11 mouse cellular contexts compared by ENCODE assay signal in the genomic region with DNA sequence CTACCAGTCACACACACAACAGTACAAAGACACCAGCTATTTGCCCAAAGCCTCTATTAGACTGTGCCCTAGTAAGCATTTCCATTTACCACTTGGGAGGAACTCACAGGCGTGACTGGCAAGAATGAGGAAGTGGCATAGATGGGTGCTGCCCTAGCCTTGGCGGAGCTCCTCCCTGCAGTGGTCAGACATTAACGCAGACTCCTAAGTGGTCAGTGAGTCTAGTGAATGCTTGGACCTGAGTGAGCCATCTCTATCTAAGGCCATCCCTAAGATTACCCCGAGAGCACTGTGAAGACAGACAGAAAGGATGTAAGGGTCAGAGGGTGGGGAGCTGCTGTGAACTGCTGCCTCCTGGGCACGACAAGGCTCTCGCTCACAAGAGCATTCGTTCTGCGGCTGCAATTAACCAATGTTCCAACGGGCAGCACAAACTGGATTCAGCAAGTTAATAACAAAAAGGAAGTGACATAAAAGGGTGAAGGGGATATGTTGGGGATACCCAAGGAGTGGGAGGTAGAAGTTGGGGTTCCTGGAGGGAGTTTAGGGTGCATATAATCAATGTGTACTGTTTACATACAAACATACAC.
DNase-seq lines count a peak whose midpoint lies in the region; ATAC-seq and TF ChIP-seq lines count a peak whose summit lies in the region.
"Had no signal": no experiment of that assay in that cellular context is flagged by ENCODE, and none has a peak within 500 bp of the region (broad histone marks: within the 10 kb centered on the region; RNA-seq: fewer than 3 reads in every experiment).

No protein-coding gene starts in this region.

- no peak overlapping the region for H3K9ac ChIP-seq in hindbrain, embryonic 12.5 days
- H3K9ac ChIP-seq in MEL (ENCODE audit: control insufficient read depth, low read depth, low read length, poor library complexity, severe bottlenecking), result peak overlapping the region; percentile 58; the same call in 1 of the 2 replicates
- no peak overlapping the region for H3K9ac ChIP-seq in kidney, embryonic 15.5 days
- H3K9ac ChIP-seq: midbrain, embryonic 12.5 days had no signal

- no peak for TF ChIP-seq CTCF in MEL (IDR thresholded peaks at IDR 0.05 in 2 of 3, conservative IDR thresholded peaks at IDR 0.05 in 1 of 3; ENCODE audit: control insufficient read depth in 1 of 3, insufficient read depth in 1 of 3, low read depth in 2 of 3, low read length in 3 of 3, poor library complexity in 1 of 3, severe bottlenecking in 1 of 3)

- no peak for TF ChIP-seq RAD21 in MEL (IDR thresholded peaks at IDR 0.05; ENCODE audit: low read depth, low read length)

- no peak for TF ChIP-seq POLR2A in MEL (IDR thresholded peaks at IDR 0.05; ENCODE audit: control insufficient read depth in 1 of 2, insufficient read depth in 1 of 2, low read depth in 1 of 2, low read length in 2 of 2, poor library complexity in 1 of 2)

- peak in 1 of 2 experiments; percentile 22; a peak in 1 of 4 replicates for TF ChIP-seq EP300 in MEL (IDR thresholded peaks at IDR 0.05; ENCODE audit: low read depth in 1 of 2, low read length in 2 of 2)

- H3K27me3 ChIP-seq in hindbrain, embryonic 12.5 days, result no peaks in the 10 kb centered on the region
- no peaks in the 10 kb centered on the region for H3K27me3 ChIP-seq in hindbrain, embryonic 10.5 days (ENCODE audit: insufficient read depth, poor library complexity, severe bottlenecking)
- no peaks in the 10 kb centered on the region for H3K27me3 ChIP-seq in MEL (ENCODE audit: control insufficient read depth in 1 of 2, insufficient read depth in 2 of 2, low read length in 2 of 2)
- H3K27me3 ChIP-seq in kidney, embryonic 15.5 days, result no peaks in the 10 kb centered on the region
- H3K27me3 ChIP-seq: midbrain, embryonic 12.5 days had no signal

- DNase-seq in hindbrain, embryonic 10.5 days (ENCODE audit: low spot score), result no peak
- DNase-seq in MEL (ENCODE audit: low read depth, low spot score), result peak; percentile 75
- DNase-seq in cerebellum, adult 11-12 months, result no peak
- DNase-seq in testis, postnatal 10 days (ENCODE audit: low spot score), result no peak
- DNase-seq in right cerebral cortex, adult 18-20 months, result no peak

- H3K4me3 ChIP-seq in hindbrain, embryonic 12.5 days, result no peak overlapping the region
- H3K4me3 ChIP-seq in hindbrain, embryonic 10.5 days, result no peak overlapping the region
- H3K4me3 ChIP-seq in MEL (ENCODE audit: control insufficient read depth in 1 of 2, insufficient read depth in 1 of 2, low read depth in 2 of 2, low read length in 2 of 2), result peak overlapping the region; percentile 30 to 32
- no peak overlapping the region for H3K4me3 ChIP-seq in kidney, embryonic 15.5 days (replicated peaks)
- H3K4me3 ChIP-seq: heart, adult 2 months; left cerebral cortex, adult 2 months; midbrain, embryonic 12.5 days had no signal

- 0 out of 2 replicates have a peak, but pooled peaks have one; percentile 17 for ATAC-seq in hindbrain, embryonic 12.5 days (ENCODE audit: low FRiP score)
- no peak for ATAC-seq in kidney, embryonic 15.5 days (replicated peaks; ENCODE audit: low FRiP score)
- ATAC-seq in megakaryocyte, adult 5-6 weeks (ENCODE audit: poor library complexity, severe bottlenecking), result peak; percentile 92

- H3K27ac ChIP-seq in hindbrain, embryonic 12.5 days, result no peak overlapping the region
- H3K27ac ChIP-seq in hindbrain, embryonic 10.5 days, result no peak overlapping the region
- peak overlapping the region; percentile 84; the same call in 1 of the 2 replicates for H3K27ac ChIP-seq in MEL (ENCODE audit: control insufficient read depth, low read depth, low read length)
- H3K27ac ChIP-seq in kidney, embryonic 15.5 days, result 0 out of 2 replicates have a peak overlapping the region, but pooled peaks have one; percentile 9
- H3K27ac ChIP-seq: heart, adult 2 months; left cerebral cortex, adult 2 months; midbrain, embryonic 12.5 days had no signal

- WGBS in hindbrain, embryonic 12.5 days, result 74% methylated on average over 9 of the region's 9 CpGs
- whole genome bisulfite sequencing in hindbrain, embryonic 10.5 days, result 83% methylated on average over 9 of the region's 9 CpGs
- 72% methylated on average over 9 of the region's 9 CpGs for WGBS in kidney, embryonic 15.5 days

- H3K79me2 ChIP-seq in MEL (ENCODE audit: control insufficient read depth, insufficient read depth, low read length, poor library complexity), result peaks cover 4% of the 10 kb centered on the region

- no peaks in the 10 kb centered on the region for H3K36me3 ChIP-seq in hindbrain, embryonic 12.5 days
- peaks cover 5% of the 10 kb centered on the region for H3K36me3 ChIP-seq in hindbrain, embryonic 10.5 days
- H3K36me3 ChIP-seq in MEL (ENCODE audit: control insufficient read depth in 1 of 2, insufficient read depth in 2 of 2, low read length in 2 of 2), result peaks cover 0 to 18% of the 10 kb centered on the region in 2 experiments; a peak in 2 of 4 replicates
- H3K36me3 ChIP-seq in kidney, embryonic 15.5 days, result no peaks in the 10 kb centered on the region
- H3K36me3 ChIP-seq: midbrain, embryonic 12.5 days had no signal

- H3K9me3 ChIP-seq in hindbrain, embryonic 12.5 days (replicated peaks), result no peaks in the 10 kb centered on the region
- no peaks in the 10 kb centered on the region for H3K9me3 ChIP-seq in hindbrain, embryonic 10.5 days
- H3K9me3 ChIP-seq in MEL (replicated peaks; ENCODE audit: insufficient read depth, low read length), result no peaks in the 10 kb centered on the region
- H3K9me3 ChIP-seq in kidney, embryonic 15.5 days (replicated peaks), result no peaks in the 10 kb centered on the region
- H3K9me3 ChIP-seq: midbrain, embryonic 12.5 days had no signal

- peaks cover 45% of the 10 kb centered on the region for H3K4me1 ChIP-seq in hindbrain, embryonic 12.5 days
- peaks cover 52% of the 10 kb centered on the region for H3K4me1 ChIP-seq in hindbrain, embryonic 10.5 days (replicated peaks)
- H3K4me1 ChIP-seq in MEL (ENCODE audit: control insufficient read depth in 1 of 2, insufficient read depth in 2 of 2, low read length in 2 of 2), result peaks cover 7 to 18% of the 10 kb centered on the region in 2 experiments
- H3K4me1 ChIP-seq in kidney, embryonic 15.5 days, result peaks cover 40% of the 10 kb centered on the region

- H3K4me2 ChIP-seq in hindbrain, embryonic 12.5 days (replicated peaks), result no peak overlapping the region
- no peak overlapping the region for H3K4me2 ChIP-seq in kidney, embryonic 15.5 days
- H3K4me2 ChIP-seq: midbrain, embryonic 12.5 days had no signal

TF ChIP-seq in MEL, 35 proteins besides CTCF, POLR2A, EP300 and RAD21:
- TF ChIP-seq NRF1 (IDR thresholded peaks at IDR 0.05; ENCODE audit: insufficient read depth, low read depth, low read length, poor library complexity, severe bottlenecking), result no peak
- TF ChIP-seq POLR2AphosphoS2 (IDR thresholded peaks at IDR 0.05; ENCODE audit: low read length), result no peak
- TF ChIP-seq CHD2 (IDR thresholded peaks at IDR 0.05; ENCODE audit: low read length), result no peak
- TF ChIP-seq ETS1 (IDR thresholded peaks at IDR 0.05; ENCODE audit: low read depth, low read length), result 0 out of 2 replicates have a peak, but pooled peaks have one; percentile 8
- no peak for TF ChIP-seq ZKSCAN1 (IDR thresholded peaks at IDR 0.05; ENCODE audit: low read depth, low read length)
- TF ChIP-seq USF2 (IDR thresholded peaks at IDR 0.05; ENCODE audit: borderline replicate concordance in 1 of 2, insufficient read depth in 1 of 2, low read depth in 1 of 2, low read length in 2 of 2), result no peak
- no peak for TF ChIP-seq MAX (IDR thresholded peaks at IDR 0.05; ENCODE audit: low read length)
- TF ChIP-seq MXI1 (IDR thresholded peaks at IDR 0.05; ENCODE audit: low read depth, low read length), result peak; percentile 33; the same call in 1 of the 2 replicates
- TF ChIP-seq NELFE (IDR thresholded peaks at IDR 0.05; ENCODE audit: low read depth, low read length), result no peak
- TF ChIP-seq ELF1 (IDR thresholded peaks at IDR 0.05; ENCODE audit: low read depth, low read length), result 0 out of 2 replicates have a peak, but pooled peaks have one; percentile 27

Comparison
In these comparisons a context has a peak if more than half of its experiments do, and no peak if none do; other contexts are left out.
1. H3K27ac ChIP-seq: peak in MEL (single experiment) and kidney, embryonic 15.5 days (single experiment); none in hindbrain, embryonic 12.5 days (single experiment) and hindbrain, embryonic 10.5 days (single experiment).
2. H3K4me3 ChIP-seq: peak in MEL (2 of 2); none in hindbrain, embryonic 12.5 days (single experiment), hindbrain, embryonic 10.5 days (single experiment) and kidney, embryonic 15.5 days (single experiment).